Mouse (Mus musculus) liver, adult 2 months (tissue): Measurements from ENCODE around the gene Tbpl1. TPM values are rescaled to one million over a fixed set of nuclear protein-coding genes. Genes with fewer than 3 reads are reported as not detected.

ENCODE experiments used
- DNase-seq: peaks from one replicate; pipeline ENCODE4 v3.0.0-alpha.2; 2011; ENCODE audit warnings: low read depth, low spot score; ENCODE audit errors: extremely low read depth
- H3K27ac ChIP-seq: fragments of 200-500 bp; replicated peaks from 2 replicates; pipeline ENCODE4 v1.5.1; 2012; ENCODE audit warnings: low read depth, mild to moderate bottlenecking, control low read depth, inconsistent platforms, low read length; ENCODE audit not compliant: insufficient read depth
- H3K27me3 ChIP-seq: fragments of 200-500 bp; 2 replicates; pipeline ENCODE4 v1.6.1; 2012; ENCODE audit warnings: mild to moderate bottlenecking, moderate library complexity, low read length, inconsistent platforms; ENCODE audit not compliant: control insufficient read depth, insufficient read depth
- H3K36me3 ChIP-seq: fragments of 200-500 bp; 2 replicates; pipeline ENCODE4 v1.6.1; 2012; ENCODE audit warnings: low read length, inconsistent platforms; ENCODE audit not compliant: control insufficient read depth, insufficient read depth
- H3K4me1 ChIP-seq: fragments of 200-500 bp; 2 replicates; pipeline ENCODE4 v1.6.1; 2011; ENCODE audit warnings: low read length; ENCODE audit not compliant: control insufficient read depth, insufficient read depth
- H3K4me3 ChIP-seq: fragments of 200-500 bp; 2 replicates; pipeline ENCODE4 v1.5.1; 2011; ENCODE audit warnings: low read depth, mild to moderate bottlenecking, control low read depth, low read length, moderate library complexity; ENCODE audit not compliant: insufficient read depth
- H3K79me2 ChIP-seq: fragments of 200-500 bp; 2 replicates; pipeline ENCODE4 v1.6.1; 2012; ENCODE audit warnings: inconsistent platforms, mild to moderate bottlenecking, low read length, moderate library complexity; ENCODE audit not compliant: control insufficient read depth, insufficient read depth
- H3K9ac ChIP-seq: fragments of 200-500 bp; 2 replicates; pipeline ENCODE4 v1.6.1; 2012; ENCODE audit warnings: low read depth, mild to moderate bottlenecking, control low read depth, inconsistent platforms, low read length
- CTCF ChIP-seq: fragments of 200-500 bp; IDR thresholded peaks from 2 replicates; pipeline ENCODE4 v1.5.1; 2011; ENCODE audit warnings: low read depth, low read length, control low read depth
- POLR2A ChIP-seq: fragments of 200-500 bp; IDR thresholded peaks from 2 replicates; pipeline ENCODE4 v1.6.1; 2011; ENCODE audit warnings: low read length, control low read depth; ENCODE audit not compliant: insufficient read depth; ENCODE audit errors: extremely low read depth
- WGBS: fragments of 180-500 bp; shearing (Covaris S2); methylation state at CpG from one replicate; pipeline ENCODE4 v1.1.7; 2018; 5-methylcytosine and 5-hydroxymethylcytosine counted together
- polyA plus RNA-seq: library from polyadenylated mRNA; depleted of rRNA; stranded (reverse); fragments of >200 nt; gene quantifications from 2 replicates; pipeline ENCODE4 v1.2.3, GENCODE M21; 2012
- total RNA-seq: library from RNA; depleted of rRNA; stranded (reverse); fragments of >200 nt; gene quantifications from 2 replicates; pipeline ENCODE4 v1.2.3, GENCODE M21; 2014

Gene Tbpl1
- total and polyA plus RNA-seq, 2 experiments = 6.0 to 8.3 TPM

- Histone ChIP-seq H3K4me3 (no peak overlapping the region), H3K36me3 (no peaks in the 10 kb centered on the region), H3K27me3 (no peaks in the 10 kb centered on the region; the same call in 1 of the 2 replicates), H3K9ac (no peak overlapping the region), H3K79me2 (no peaks in the 10 kb centered on the region), H3K4me1 (no peaks in the 10 kb centered on the region), H3K27ac (no peak overlapping the region)
- DNase-seq = peak; percentile 77
- 24% methylated on average over 3 of the region's 3 CpGs for WGBS
- TF ChIP-seq POLR2A (no peak), CTCF (no peak)
Observed at GRCm38 (mm10) chr10:22774626-22775025, 42.9 kb upstream of the Tbpl1 start.

DNA sequence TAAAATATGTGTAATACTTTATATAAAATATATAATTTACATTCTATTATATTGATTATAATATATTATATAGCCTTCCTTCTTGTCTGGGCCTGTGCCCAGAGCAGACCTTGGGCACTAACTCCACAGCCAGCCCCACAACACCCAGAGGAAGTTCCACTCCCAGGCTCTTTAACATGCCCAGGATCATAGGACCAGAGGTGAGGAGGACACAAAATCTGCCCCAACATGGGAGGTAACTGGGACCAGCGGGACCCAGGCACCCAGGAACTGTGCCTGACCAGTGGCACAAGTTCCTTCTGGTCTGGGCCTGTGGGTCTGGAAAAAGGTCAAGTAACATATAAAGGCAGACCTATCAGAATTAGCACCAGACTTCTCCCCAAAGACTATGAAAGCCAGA lies 22.5 kb upstream of the Tbpl1 start:
- no peak for TF ChIP-seq CTCF
- TF ChIP-seq POLR2A = no peak
- Histone ChIP-seq H3K27me3 (0 out of 2 replicates have a peak, but pooled peaks cover 2% of the 10 kb centered on the region), H3K27ac (no peak overlapping the region), H3K4me1 (no peaks in the 10 kb centered on the region), H3K36me3 (no peaks in the 10 kb centered on the region), H3K79me2 (no peaks in the 10 kb centered on the region), H3K9ac (no peak overlapping the region), H3K4me3 (no peak overlapping the region)
- no peak for DNase-seq
- 100% methylated on average over 1 of the region's 1 CpGs for WGBS

GRCm38 (mm10) chr10:22751175-22751682 lies 19.5 kb upstream of the Tbpl1 start:
- Histone ChIP-seq H3K27ac (no peak overlapping the region), H3K9ac (no peak overlapping the region), H3K27me3 (0 out of 2 replicates have a peak, but pooled peaks cover 2% of the 10 kb centered on the region), H3K4me1 (no peaks in the 10 kb centered on the region), H3K36me3 (no peaks in the 10 kb centered on the region), H3K79me2 (no peaks in the 10 kb centered on the region), H3K4me3 (no peak overlapping the region)
- 44% methylated on average over 5 of the region's 5 CpGs for WGBS
- TF ChIP-seq POLR2A (no peak), CTCF (no peak)
- DNase-seq = no peak

GRCm38 (mm10) chr10:22746334-22747322 lies 14.9 kb upstream of the Tbpl1 start:
- no peaks in the 10 kb centered on the region for H3K27me3 ChIP-seq
- H3K36me3 ChIP-seq = no peaks in the 10 kb centered on the region
- no peak for DNase-seq
- 71% methylated on average over 13 of the region's 13 CpGs for WGBS
- no peaks in the 10 kb centered on the region for H3K79me2 ChIP-seq
- H3K27ac ChIP-seq = no peak overlapping the region
- no peaks in the 10 kb centered on the region for H3K4me1 ChIP-seq
- H3K4me3 ChIP-seq = no peak overlapping the region
- no peak overlapping the region for H3K9ac ChIP-seq
- TF ChIP-seq CTCF = no peak
- TF ChIP-seq POLR2A = no peak

GRCm38 (mm10) chr10:22745922-22746321 lies 14.2 kb upstream of the Tbpl1 start:
- Histone ChIP-seq H3K4me3 (no peak overlapping the region), H3K4me1 (no peaks in the 10 kb centered on the region), H3K79me2 (no peaks in the 10 kb centered on the region), H3K9ac (no peak overlapping the region), H3K27ac (no peak overlapping the region), H3K36me3 (no peaks in the 10 kb centered on the region), H3K27me3 (no peaks in the 10 kb centered on the region)
- no peak for TF ChIP-seq POLR2A
- TF ChIP-seq CTCF = no peak
- no peak for DNase-seq
- 38% methylated on average over 7 of the region's 7 CpGs for WGBS

- TF ChIP-seq CTCF = no peak
- TF ChIP-seq POLR2A = no peak
- no peak for DNase-seq
- Histone ChIP-seq H3K27ac (peak overlapping the region; percentile 96), H3K4me3 (peak overlapping the region; percentile 91), H3K36me3 (no peaks in the 10 kb centered on the region), H3K27me3 (no peaks in the 10 kb centered on the region), H3K9ac (peak overlapping the region; percentile 98), H3K4me1 (peaks cover 10% of the 10 kb centered on the region), H3K79me2 (peaks cover 24% of the 10 kb centered on the region)
- 48% methylated on average over 10 of the region's 10 CpGs for WGBS
Observed at GRCm38 (mm10) chr10:22732181-22732580, 443 bp upstream of the Tbpl1 start.
